Mouse (Mus musculus) midbrain, postnatal 0 days (tissue): ENCODE results near the gene 4930455H04Rik. TPM values are rescaled to one million over a fixed set of nuclear protein-coding genes. Genes with fewer than 3 reads are reported as not detected.

Experiments
- ATAC-seq: fragments of 200-750 bp; cut with Nextera tagmentation; 2 replicates; pipeline ENCODE4 v1.8.0; 2017; ENCODE audit warnings: moderate number of reproducible peaks, mild to moderate bottlenecking, moderate TSS enrichment, moderate library complexity; ENCODE audit not compliant: low FRiP score
- DNase-seq: peaks from one replicate; pipeline ENCODE4 v3.0.0-alpha.2; 2015; ENCODE audit warnings: low spot score
- H3K27ac ChIP-seq: fragments of 300-500 bp; sonication (generic); 2 replicates; pipeline ENCODE4 v1.5.1; 2014; ENCODE audit warnings: low read depth, mild to moderate bottlenecking, low read length, mixed read lengths
- H3K27me3 ChIP-seq: fragments of 300-500 bp; sonication (generic); 2 replicates; pipeline ENCODE4 v1.6.1; 2014; ENCODE audit warnings: low read length, control low read depth, mixed read lengths; ENCODE audit not compliant: insufficient read depth
- H3K36me3 ChIP-seq: fragments of 300-500 bp; sonication (generic); 2 replicates; pipeline ENCODE4 v1.6.1; 2014; ENCODE audit warnings: low read length, control low read depth, mixed read lengths; ENCODE audit not compliant: insufficient read depth
- H3K4me1 ChIP-seq: fragments of 300-500 bp; sonication (generic); 2 replicates; pipeline ENCODE4 v1.6.1; 2014; ENCODE audit warnings: mild to moderate bottlenecking, control low read depth, antibody characterized with exemption, low read length, mixed read lengths; ENCODE audit not compliant: insufficient read depth
- H3K4me2 ChIP-seq: fragments of 300-500 bp; sonication (generic); 2 replicates; pipeline ENCODE4 v1.6.1; 2014; ENCODE audit warnings: low read depth, mild to moderate bottlenecking, low read length, mixed read lengths; ENCODE audit not compliant: poor library complexity, severe bottlenecking
- H3K4me3 ChIP-seq: fragments of 300-500 bp; sonication (generic); 2 replicates; pipeline ENCODE4 v1.5.1; 2014; ENCODE audit warnings: low read depth, mild to moderate bottlenecking, low read length, moderate library complexity
- H3K9ac ChIP-seq: fragments of 300-500 bp; sonication (generic); replicated peaks from 2 replicates; pipeline ENCODE4 v1.6.1; 2014; ENCODE audit warnings: mild to moderate bottlenecking, low read length, moderate library complexity, mixed read lengths; ENCODE audit not compliant: poor library complexity, severe bottlenecking
- H3K9me3 ChIP-seq: fragments of 300-500 bp; sonication (generic); 2 replicates; pipeline ENCODE4 v1.6.1; 2016; ENCODE audit warnings: low read length, control low read depth
- CTCF ChIP-seq: IDR thresholded peaks from 2 replicates; pipeline ENCODE4 v1.5.1; 2016; ENCODE audit warnings: antibody characterized with exemption, mild to moderate bottlenecking
- WGBS: fragments of 180-500 bp; shearing (Covaris S2); extraction: QIAGEN DNeasy Blood & Tissue Kit; methylation state at CpG from one replicate; pipeline ENCODE4 v1.1.7; 2014; 5-methylcytosine and 5-hydroxymethylcytosine counted together
- polyA plus RNA-seq: library from polyadenylated mRNA; unstranded; fragments of >200 nt; fragmentation: Nextera tagmentation; extraction: Ambion mirVana; gene quantifications from 2 replicates; pipeline ENCODE4 v1.2.1, GENCODE M21; 2015
- total RNA-seq: library from RNA; depleted of rRNA; stranded (reverse); fragments of >200 nt; gene quantifications from 2 replicates; pipeline ENCODE4 v1.2.3, GENCODE M21; 2014

Gene 4930455H04Rik
- total and polyA plus RNA-seq, 2 experiments from 2014 or later = not detected

DNA sequence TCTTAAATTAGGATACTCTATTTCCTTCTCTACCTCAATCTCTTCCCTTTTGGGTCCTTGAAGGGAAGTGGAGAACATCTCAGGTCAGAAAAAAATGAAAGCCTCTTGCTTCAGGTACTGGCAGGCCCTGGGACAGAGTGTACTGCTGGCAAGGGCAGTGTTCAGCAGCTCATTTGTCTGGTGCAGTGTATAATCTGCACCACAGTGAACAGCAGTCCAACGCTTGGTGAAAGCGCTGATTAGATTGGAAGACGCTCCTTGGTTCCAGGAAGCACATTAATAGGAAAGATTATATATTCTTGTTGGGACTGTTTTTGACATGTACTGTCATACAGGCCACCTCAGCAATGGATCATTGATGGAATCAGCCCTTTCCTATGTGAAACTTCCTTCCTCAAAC, 16.6 kb upstream of the 4930455H04Rik start:
- Histone ChIP-seq H3K9me3 (no peaks in the 10 kb centered on the region), H3K27me3 (no peaks in the 10 kb centered on the region), H3K4me2 (no peak overlapping the region), H3K4me1 (no peaks in the 10 kb centered on the region), H3K4me3 (no peak overlapping the region), H3K9ac (no peak overlapping the region), H3K36me3 (no peaks in the 10 kb centered on the region), H3K27ac (no peak overlapping the region)
- no peak for ATAC-seq
- no peak for DNase-seq
- TF ChIP-seq CTCF = no peak
- 94% methylated on average over 3 of the region's 3 CpGs for WGBS

DNA sequence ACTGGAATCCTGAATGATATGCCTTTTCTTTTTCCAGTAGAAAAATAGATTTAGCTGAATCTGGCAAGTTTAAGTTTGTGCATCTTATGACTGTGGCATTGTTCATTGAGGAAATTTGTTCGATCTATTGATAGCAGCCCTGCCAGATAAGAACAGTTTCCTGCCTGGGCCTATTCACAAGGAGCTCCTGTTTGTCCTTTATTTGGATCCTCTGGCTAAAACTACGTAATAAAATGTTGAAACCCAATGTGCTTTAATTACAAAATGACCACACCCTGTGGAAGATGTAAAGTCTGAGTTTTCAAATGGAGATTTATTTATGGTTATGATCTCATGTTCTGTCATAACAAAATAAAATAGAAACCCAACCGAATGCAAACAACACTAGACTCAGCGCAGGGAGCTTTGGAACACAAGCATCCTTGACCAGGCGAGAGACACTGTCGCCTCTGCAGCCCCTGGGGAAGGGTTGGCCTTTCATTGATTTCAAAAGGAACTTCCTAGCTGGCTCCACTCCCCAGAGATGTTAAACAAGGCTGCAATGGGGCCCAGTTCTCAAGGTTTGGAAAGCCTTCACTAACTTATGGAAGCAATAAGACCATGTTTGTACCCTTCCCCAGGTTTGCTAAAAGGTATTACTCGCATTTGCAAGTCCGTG, 15.7 kb upstream of the 4930455H04Rik start:
- no peak for ATAC-seq
- H3K27ac ChIP-seq = no peak overlapping the region
- H3K9me3 ChIP-seq = no peaks in the 10 kb centered on the region
- H3K27me3 ChIP-seq = no peaks in the 10 kb centered on the region
- H3K4me3 ChIP-seq = no peak overlapping the region
- no peak for DNase-seq
- no peaks in the 10 kb centered on the region for H3K4me1 ChIP-seq
- no peak overlapping the region for H3K9ac ChIP-seq
- no peaks in the 10 kb centered on the region for H3K36me3 ChIP-seq
- WGBS = 85% methylated on average over 8 of the region's 8 CpGs
- TF ChIP-seq CTCF = no peak
- no peak overlapping the region for H3K4me2 ChIP-seq

DNA sequence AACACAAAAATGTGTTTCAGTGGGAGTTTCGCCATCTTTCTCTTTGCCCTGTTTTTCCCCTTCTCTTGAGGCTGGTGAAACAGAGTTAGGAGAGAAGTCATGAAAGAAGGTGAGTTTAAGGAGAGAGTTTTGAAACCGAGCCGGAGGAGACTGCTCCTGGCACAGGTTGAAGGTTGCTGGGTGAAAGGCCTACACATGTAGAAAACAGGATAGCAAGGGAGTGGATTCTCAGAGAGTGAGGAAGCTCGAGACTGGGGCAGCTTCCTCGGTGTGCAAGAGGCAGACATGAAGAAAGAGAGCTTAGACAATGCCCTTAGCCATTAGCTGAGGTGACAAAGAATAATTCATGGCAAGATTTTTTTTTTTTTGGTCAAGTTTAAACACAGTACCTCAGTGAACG, 14.7 kb upstream of the 4930455H04Rik start:
- H3K27me3 ChIP-seq = no peaks in the 10 kb centered on the region
- no peaks in the 10 kb centered on the region for H3K9me3 ChIP-seq
- H3K27ac ChIP-seq = no peak overlapping the region
- H3K4me3 ChIP-seq = no peak overlapping the region
- DNase-seq (no peak), ATAC-seq (no peak)
- no peak overlapping the region for H3K4me2 ChIP-seq
- WGBS = 87% methylated on average over 6 of the region's 6 CpGs
- no peak overlapping the region for H3K9ac ChIP-seq
- H3K36me3 ChIP-seq = no peaks in the 10 kb centered on the region
- TF ChIP-seq CTCF = no peak
- H3K4me1 ChIP-seq = no peaks in the 10 kb centered on the region

DNA sequence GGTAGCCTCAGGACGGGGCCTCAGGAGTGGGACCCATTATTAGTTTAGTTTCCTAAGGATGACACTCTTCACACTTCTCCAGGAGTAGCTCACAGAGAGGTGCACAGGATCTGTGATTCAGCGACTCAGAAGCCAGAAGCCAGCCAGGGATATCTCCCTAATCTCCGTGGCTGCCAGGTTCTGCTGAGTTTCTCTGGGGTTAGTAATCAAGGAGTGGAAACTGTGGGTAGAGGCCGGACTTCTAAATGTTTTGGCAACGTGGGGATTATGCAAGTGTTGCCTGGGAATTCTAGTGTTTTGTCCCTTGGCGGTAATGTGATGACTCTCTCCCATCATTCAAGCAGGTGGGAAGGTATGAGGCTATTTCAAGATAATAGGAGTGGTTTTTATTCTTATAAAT, 13.0 kb upstream of the 4930455H04Rik start:
- no peak for TF ChIP-seq CTCF
- WGBS = 70% methylated on average over 6 of the region's 6 CpGs
- Histone ChIP-seq H3K27ac (no peak overlapping the region), H3K9ac (no peak overlapping the region), H3K4me1 (no peaks in the 10 kb centered on the region), H3K4me2 (no peak overlapping the region), H3K4me3 (no peak overlapping the region), H3K27me3 (no peaks in the 10 kb centered on the region), H3K9me3 (no peaks in the 10 kb centered on the region), H3K36me3 (no peaks in the 10 kb centered on the region)
- no peak for ATAC-seq
- DNase-seq = no peak

DNA sequence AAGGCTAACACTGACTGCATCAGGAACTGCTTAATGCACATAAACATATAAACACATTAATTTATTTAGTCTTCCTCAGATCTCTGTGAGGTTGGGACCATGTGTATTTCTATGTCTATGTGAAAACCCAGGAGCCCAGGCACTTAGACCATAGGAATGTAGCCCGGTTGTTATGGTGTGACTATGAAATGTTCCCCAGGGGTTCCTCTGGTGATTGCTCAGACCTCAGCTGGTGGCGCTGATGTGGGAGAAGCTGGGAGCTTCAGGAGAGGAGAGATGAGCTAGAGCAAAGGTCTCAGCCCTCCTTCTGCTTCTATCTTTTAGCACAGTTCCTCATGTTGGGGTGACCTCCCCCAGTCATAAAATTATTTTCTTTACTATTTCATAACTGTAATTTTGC, 7.7 kb upstream of the 4930455H04Rik start:
- WGBS = 76% methylated on average over 2 of the region's 2 CpGs
- no peak for DNase-seq
- Histone ChIP-seq H3K4me1 (no peaks in the 10 kb centered on the region), H3K27ac (no peak overlapping the region), H3K36me3 (no peaks in the 10 kb centered on the region), H3K27me3 (no peaks in the 10 kb centered on the region), H3K9ac (no peak overlapping the region), H3K4me3 (no peak overlapping the region), H3K9me3 (no peaks in the 10 kb centered on the region), H3K4me2 (no peak overlapping the region)
- ATAC-seq = no peak
- TF ChIP-seq CTCF = no peak

- no peaks in the 10 kb centered on the region for H3K36me3 ChIP-seq
- ATAC-seq = no peak
- TF ChIP-seq CTCF = no peak
Measured at GRCm38 (mm10) chr3:116961354-116962142, 6.5 kb upstream of the 4930455H04Rik start.

More at GRCm38 (mm10) chr3:116961354-116962142, 6.5 kb upstream of the 4930455H04Rik start:
- Histone ChIP-seq H3K27me3 (no peaks in the 10 kb centered on the region), H3K27ac (no peak overlapping the region), H3K4me3 (no peak overlapping the region), H3K4me2 (no peak overlapping the region), H3K9me3 (no peaks in the 10 kb centered on the region), H3K9ac (no peak overlapping the region), H3K4me1 (no peaks in the 10 kb centered on the region)
- no peak for DNase-seq
- 68% methylated on average over 15 of the region's 15 CpGs for WGBS
